Mouse (Mus musculus) MEL (cell line): ENCODE results near the gene Ror1. TPM values are rescaled to one million over a fixed set of nuclear protein-coding genes. Genes with fewer than 3 reads are reported as not detected.

Source experiments
- DNase-seq: peaks from one replicate; pipeline ENCODE4 v3.0.0; 2011; ENCODE audit warnings: low read depth, low spot score
- H3K27ac ChIP-seq: 2 replicates; pipeline ENCODE4 v1.5.1; 2012; ENCODE audit warnings: low read depth, mild to moderate bottlenecking, control low read depth, low read length, moderate library complexity; ENCODE audit not compliant: control insufficient read depth
- H3K27me3 ChIP-seq, 2 experiments: fragments of 150-350 bp in 1 of 2; sonication (generic) in 1 of 2; 2 replicates each; pipeline ENCODE4 v1.6.1; 2012; ENCODE audit warnings: low read length in 2 of 2, mild to moderate bottlenecking in 2 of 2, improper control_type of control experiment in 1 of 2, moderate library complexity in 1 of 2; ENCODE audit not compliant: insufficient read depth in 2 of 2, control insufficient read depth in 1 of 2
- H3K36me3 ChIP-seq, 2 experiments: 2 replicates each; pipeline ENCODE4 v1.6.1; 2012 to 2014; ENCODE audit warnings: low read length in 2 of 2, improper control_type of control experiment in 1 of 2, inconsistent platforms in 1 of 2, mild to moderate bottlenecking in 1 of 2; ENCODE audit not compliant: insufficient read depth in 2 of 2, control insufficient read depth in 1 of 2
- H3K4me1 ChIP-seq, 2 experiments: fragments of 150-350 bp in 1 of 2; sonication (generic) in 1 of 2; 2 replicates each; pipeline ENCODE4 v1.6.1; 2012; ENCODE audit warnings: low read length in 2 of 2, improper control_type of control experiment in 1 of 2, mild to moderate bottlenecking in 1 of 2; ENCODE audit not compliant: insufficient read depth in 2 of 2, control insufficient read depth in 1 of 2
- H3K4me3 ChIP-seq, 2 experiments: fragments of 150-350 bp in 1 of 2; sonication (generic) in 1 of 2; 2 replicates each; pipeline ENCODE4 v1.5.1; 2012; ENCODE audit warnings: low read depth in 2 of 2, low read length in 2 of 2, mild to moderate bottlenecking in 2 of 2, moderate library complexity in 2 of 2, control low read depth in 1 of 2, improper control_type of control experiment in 1 of 2; ENCODE audit not compliant: control insufficient read depth in 1 of 2, insufficient read depth in 1 of 2
- H3K79me2 ChIP-seq: 2 replicates; pipeline ENCODE4 v1.6.1; 2012; ENCODE audit warnings: mild to moderate bottlenecking, low read length, moderate library complexity; ENCODE audit not compliant: control insufficient read depth, poor library complexity, insufficient read depth
- H3K9ac ChIP-seq: 2 replicates; pipeline ENCODE4 v1.6.1; 2012; ENCODE audit warnings: low read depth, mild to moderate bottlenecking, control low read depth, low read length, moderate library complexity; ENCODE audit not compliant: control insufficient read depth, poor library complexity, severe bottlenecking
- H3K9me3 ChIP-seq: fragments of 150-350 bp; sonication (generic); replicated peaks from 2 replicates; pipeline ENCODE4 v1.6.1; 2012; ENCODE audit warnings: mild to moderate bottlenecking, low read length, improper control_type of control experiment, moderate library complexity; ENCODE audit not compliant: insufficient read depth
- BHLHE40 ChIP-seq: IDR thresholded peaks from 2 replicates; pipeline ENCODE4 v1.6.1; 2012; ENCODE audit warnings: low read depth, mild to moderate bottlenecking, inconsistent platforms, low read length, improper control_type of control experiment, borderline replicate concordance
- CHD1 ChIP-seq: IDR thresholded peaks from 2 replicates; pipeline ENCODE4 v1.6.1; 2012; ENCODE audit warnings: low read depth, mild to moderate bottlenecking, inconsistent platforms, low read length, improper control_type of control experiment
- CHD2 ChIP-seq: IDR thresholded peaks from 2 replicates; pipeline ENCODE4 v1.6.1; 2011; ENCODE audit warnings: low read length, improper control_type of control experiment
- CTCF ChIP-seq, 3 experiments: IDR thresholded peaks in 2 of 3; conservative IDR thresholded peaks in 1 of 3; 2 replicates each; pipeline ENCODE4 v1.5.1; 2011 to 2012; ENCODE audit warnings: low read length in 3 of 3, low read depth in 2 of 3, mild to moderate bottlenecking in 2 of 3, improper control_type of control experiment in 1 of 3, inconsistent platforms in 1 of 3, mixed read lengths in 1 of 3, moderate library complexity in 1 of 3; ENCODE audit not compliant: control insufficient read depth in 1 of 3, insufficient read depth in 1 of 3, poor library complexity in 1 of 3, severe bottlenecking in 1 of 3
- E2F4 ChIP-seq: IDR thresholded peaks from 2 replicates; pipeline ENCODE4 v1.6.1; 2011; ENCODE audit warnings: low read depth, low read length, improper control_type of control experiment, borderline replicate concordance
- EP300 ChIP-seq, 2 experiments: IDR thresholded peaks; 2 replicates each; pipeline ENCODE4 v1.6.1; 2011; ENCODE audit warnings: improper control_type of control experiment in 2 of 2, low read length in 2 of 2, low read depth in 1 of 2, mild to moderate bottlenecking in 1 of 2
- GATA1 ChIP-seq: IDR thresholded peaks from 2 replicates; pipeline ENCODE4 v1.6.1; 2011; ENCODE audit warnings: low read depth, low read length, improper control_type of control experiment
- HCFC1 ChIP-seq: IDR thresholded peaks from 2 replicates; pipeline ENCODE4 v1.6.1; 2012; ENCODE audit warnings: low read depth, mild to moderate bottlenecking, inconsistent platforms, low read length, improper control_type of control experiment, moderate library complexity
- KAT2A ChIP-seq: conservative IDR thresholded peaks from 2 replicates; pipeline ENCODE4 v1.6.1; 2012; ENCODE audit warnings: low read depth, low read length, improper control_type of control experiment, inconsistent platforms
- MAFK ChIP-seq: IDR thresholded peaks from 2 replicates; pipeline ENCODE4 v1.6.1; 2011; ENCODE audit warnings: low read depth, mild to moderate bottlenecking, low read length, improper control_type of control experiment, borderline replicate concordance
- MAX ChIP-seq: IDR thresholded peaks from 2 replicates; pipeline ENCODE4 v1.6.1; 2011; ENCODE audit warnings: low read length, improper control_type of control experiment
- MYB ChIP-seq: IDR thresholded peaks from 2 replicates; pipeline ENCODE4 v1.6.1; 2011; ENCODE audit warnings: mild to moderate bottlenecking, low read depth, low read length, improper control_type of control experiment
- MYC ChIP-seq: IDR thresholded peaks from 2 replicates; pipeline ENCODE4 v1.6.1; 2011; ENCODE audit warnings: low read depth, mild to moderate bottlenecking, low read length, improper control_type of control experiment, moderate library complexity
- POLR2A ChIP-seq, 2 experiments: IDR thresholded peaks; 2 replicates each; pipeline ENCODE4 v1.6.1; 2011 to 2012; ENCODE audit warnings: low read length in 2 of 2, mild to moderate bottlenecking in 2 of 2, control low read depth in 1 of 2, improper control_type of control experiment in 1 of 2, low read depth in 1 of 2, moderate library complexity in 1 of 2; ENCODE audit not compliant: control insufficient read depth in 1 of 2, insufficient read depth in 1 of 2, poor library complexity in 1 of 2
- RAD21 ChIP-seq: IDR thresholded peaks from 2 replicates; pipeline ENCODE4 v1.6.1; 2011; ENCODE audit warnings: mild to moderate bottlenecking, low read depth, low read length, improper control_type of control experiment
- RCOR1 ChIP-seq: IDR thresholded peaks from 2 replicates; pipeline ENCODE4 v1.6.1; 2012; ENCODE audit warnings: low read depth, mild to moderate bottlenecking, inconsistent platforms, low read length, improper control_type of control experiment
- SIN3A ChIP-seq: IDR thresholded peaks from 2 replicates; pipeline ENCODE4 v1.6.1; 2012; ENCODE audit warnings: low read length, improper control_type of control experiment, inconsistent platforms
- TAL1 ChIP-seq: IDR thresholded peaks from 2 replicates; pipeline ENCODE4 v1.6.1; 2012; ENCODE audit warnings: mild to moderate bottlenecking, inconsistent platforms, low read length, moderate library complexity, mixed read lengths
- TBP ChIP-seq: IDR thresholded peaks from 2 replicates; pipeline ENCODE4 v1.8.0; 2011; ENCODE audit warnings: low read depth, low read length, improper control_type of control experiment
- USF1 ChIP-seq: IDR thresholded peaks from 2 replicates; pipeline ENCODE4 v1.6.1; 2014; ENCODE audit warnings: low read depth, mild to moderate bottlenecking, inconsistent platforms, low read length, improper control_type of control experiment, moderate library complexity
- ZKSCAN1 ChIP-seq: IDR thresholded peaks from 2 replicates; pipeline ENCODE4 v1.6.1; 2012; ENCODE audit warnings: low read depth, mild to moderate bottlenecking, inconsistent platforms, low read length, improper control_type of control experiment, moderate library complexity
- ZNF384 ChIP-seq: IDR thresholded peaks from 2 replicates; pipeline ENCODE4 v1.6.1; 2012; ENCODE audit warnings: low read depth, mild to moderate bottlenecking, inconsistent platforms, low read length, improper control_type of control experiment
- polyA plus RNA-seq, 2 experiments: library from polyadenylated mRNA; stranded (reverse) in 1 of 2; unstranded in 1 of 2; fragments of >175 nt in 1 of 2; fragments of >200 nt in 1 of 2; gene quantifications; 2 replicates each; pipeline versions ENCODE4 v1.2.1 to v1.2.4; 2012; ENCODE audit warnings: low replicate concordance in 2 of 2, low read depth in 1 of 2; ENCODE audit not compliant: insufficient read length in 2 of 2, insufficient read depth in 1 of 2, missing spikeins in 1 of 2
- total RNA-seq: library from RNA; depleted of rRNA; stranded (reverse); fragments of 300-350 nt; gene quantifications from 2 replicates; pipeline ENCODE4 v1.2.3, GENCODE M21; 2012

The Ror1 gene
- total and polyA plus RNA-seq, 3 experiments, result not detected

- Histone ChIP-seq H3K27ac (no peak overlapping the region), H3K9me3 (no peaks in the 10 kb centered on the region), H3K9ac (no peak overlapping the region), H3K27me3 (no peaks in the 10 kb centered on the region; a peak in 1 of 4 replicates), H3K79me2 (no peaks in the 10 kb centered on the region), H3K36me3 (no peaks in the 10 kb centered on the region), H3K4me3 (no peak overlapping the region), H3K4me1 (no peaks in the 10 kb centered on the region)
- no peak for TF ChIP-seq E2F4
- TF ChIP-seq EP300 (IDR thresholded peaks at IDR 0.05; ENCODE audit: low read depth in 1 of 2, low read length in 2 of 2), result no peak
- TF ChIP-seq MAFK, result no peak
- TF ChIP-seq USF1, result no peak
- no peak for TF ChIP-seq HCFC1
- no peak for TF ChIP-seq RAD21
- TF ChIP-seq RCOR1, result no peak
- no peak for TF ChIP-seq MYB
- TF ChIP-seq KAT2A, result no peak
- TF ChIP-seq POLR2A (IDR thresholded peaks at IDR 0.05; ENCODE audit: control insufficient read depth in 1 of 2, insufficient read depth in 1 of 2, low read depth in 1 of 2, low read length in 2 of 2, poor library complexity in 1 of 2), result no peak
- TF ChIP-seq CTCF (IDR thresholded peaks at IDR 0.05 in 2 of 3, conservative IDR thresholded peaks at IDR 0.05 in 1 of 3; ENCODE audit: control insufficient read depth in 1 of 3, insufficient read depth in 1 of 3, low read depth in 2 of 3, low read length in 3 of 3, poor library complexity in 1 of 3, severe bottlenecking in 1 of 3), result no peak
- DNase-seq, result no peak
Measured at GRCm38 (mm10) chr4:100391021-100391420, 295.4 kb downstream of the Ror1 start.

- Histone ChIP-seq H3K9me3 (no peaks in the 10 kb centered on the region), H3K9ac (no peak overlapping the region), H3K4me3 (no peak overlapping the region), H3K79me2 (no peaks in the 10 kb centered on the region), H3K4me1 (no peaks in the 10 kb centered on the region), H3K36me3 (no peaks in the 10 kb centered on the region), H3K27ac (no peak overlapping the region)
- DNase-seq, result no peak
- TF ChIP-seq CHD1, result no peak
- TF ChIP-seq GATA1, result no peak
- no peak for TF ChIP-seq E2F4
- TF ChIP-seq CTCF (IDR thresholded peaks at IDR 0.05 in 2 of 3, conservative IDR thresholded peaks at IDR 0.05 in 1 of 3; ENCODE audit: control insufficient read depth in 1 of 3, insufficient read depth in 1 of 3, low read depth in 2 of 3, low read length in 3 of 3, poor library complexity in 1 of 3, severe bottlenecking in 1 of 3), result no peak
- TF ChIP-seq, all 39 proteins: peak for 0
- H3K27me3 ChIP-seq, result no peaks in the 10 kb centered on the region
Measured at GRCm38 (mm10) chr4:100393374-100394061, 297.9 kb downstream of the Ror1 start.

DNA sequence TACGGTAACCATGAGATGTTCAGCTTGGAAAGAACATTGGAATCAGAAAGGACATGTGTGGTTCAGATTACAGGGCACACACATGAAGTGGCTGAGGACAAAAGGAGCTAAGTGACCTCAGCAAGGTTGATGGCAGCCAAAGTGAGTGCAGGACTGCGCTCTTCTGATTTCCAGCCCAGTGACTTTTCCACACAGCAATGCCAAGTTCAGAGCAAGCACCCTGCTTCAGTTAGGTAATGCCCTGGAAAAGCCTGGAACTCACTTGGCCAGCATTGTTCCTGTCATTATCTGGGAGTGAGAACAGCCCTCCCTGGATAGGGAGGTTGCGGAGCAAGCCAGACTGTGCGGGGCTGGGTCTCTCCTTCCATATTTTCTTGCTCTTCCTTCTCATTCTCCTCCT, 299.8 kb downstream of the Ror1 start:
- TF ChIP-seq BHLHE40 (no peak), MYC (no peak), SIN3A (no peak), EP300 (IDR thresholded peaks at IDR 0.05; ENCODE audit: low read depth in 1 of 2, low read length in 2 of 2) (no peak), MAFK (no peak), TBP (no peak), CHD2 (no peak), MAX (no peak), ZNF384 (no peak), TAL1 (no peak), HCFC1 (no peak), MYB (no peak), ZKSCAN1 (no peak)
- TF ChIP-seq, all 39 proteins: peak for 0
- H3K27ac ChIP-seq, result no peak overlapping the region
- no peaks in the 10 kb centered on the region for H3K27me3 ChIP-seq
- H3K79me2 ChIP-seq, result no peaks in the 10 kb centered on the region
- no peak for DNase-seq
- H3K9ac ChIP-seq, result no peak overlapping the region
- no peaks in the 10 kb centered on the region for H3K4me1 ChIP-seq
- H3K4me3 ChIP-seq, result no peak overlapping the region
- H3K9me3 ChIP-seq, result no peaks in the 10 kb centered on the region
- H3K36me3 ChIP-seq, result no peaks in the 10 kb centered on the region
